Mouse (Mus musculus) olfactory bulb, adult 2 months (tissue): ENCODE data around the gene Fbxo10.

Experiments used
- CTCF ChIP-seq: fragments of 200-500 bp; IDR thresholded peaks from 2 replicates; pipeline ENCODE4 v1.5.1; 2012; ENCODE audit warnings: low read depth, mild to moderate bottlenecking, low read length, moderate library complexity; ENCODE audit not compliant: insufficient read depth
- POLR2A ChIP-seq: fragments of 200-500 bp; IDR thresholded peaks from 2 replicates; pipeline ENCODE4 v1.6.1; 2012; ENCODE audit warnings: mild to moderate bottlenecking, low read depth, low read length, moderate library complexity; ENCODE audit not compliant: insufficient read depth

DNA sequence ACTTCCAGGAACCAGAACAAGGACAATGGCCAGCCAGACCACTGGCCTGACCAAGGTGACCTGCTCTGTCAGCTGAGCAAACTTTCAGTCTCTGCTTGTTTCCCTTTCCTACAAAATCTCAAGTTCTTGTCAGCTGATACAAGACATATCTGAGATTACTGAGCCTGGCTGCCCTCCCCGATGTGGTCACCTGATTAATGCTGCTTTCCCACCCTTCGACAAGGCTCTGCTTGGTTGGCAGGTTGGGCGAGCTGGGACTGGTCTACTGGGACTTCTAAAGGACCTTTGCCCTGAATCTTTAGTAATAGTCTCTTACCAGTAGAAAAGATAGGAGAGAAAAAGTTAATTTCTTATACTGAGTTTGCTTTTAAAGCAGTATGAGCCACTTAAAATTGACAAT is 79.0 kb downstream of the Fbxo10 start:
- TF ChIP-seq CTCF (no peak), POLR2A (no peak)
